Mouse (Mus musculus): ENCODE measurements around the gene Hist1h2bf. TPM values are rescaled to one million over a fixed set of nuclear protein-coding genes. Genes with fewer than 3 reads are reported as not detected.
"Not testable (repeated sequence)": the region's sequence is repeated elsewhere in the genome, so short reads cannot be mapped to it uniquely, and the experiment has no call there.

Hist1h2bf gene
- polyA plus RNA-seq, 1 experiment from 2014 or later: 6.7 TPM

GRCm38 (mm10) chr13:23542225-23542980 is 31.6 kb downstream of the Hist1h2bf start:
- peak overlapping the region; percentile 68 for H3K9ac ChIP-seq (ENCODE audit: low read depth, low read length)
- not testable (repeated sequence) for H3K9me3 ChIP-seq (ENCODE audit: control insufficient read depth, low read length); H3K27me3 ChIP-seq (ENCODE audit: control insufficient read depth, insufficient read depth, low read length); H3K36me3 ChIP-seq (ENCODE audit: control insufficient read depth, insufficient read depth, low read length); H3K4me1 ChIP-seq (ENCODE audit: control insufficient read depth, insufficient read depth, low read length); ATAC-seq (ENCODE audit: low FRiP score, low TSS enrichment)
- H3K4me3 ChIP-seq (ENCODE audit: low read length): peak overlapping the region; percentile 44
- peak overlapping the region; percentile 76 for H3K4me2 ChIP-seq (replicated peaks; ENCODE audit: low read depth, low read length)
- peak overlapping the region; percentile 88 for H3K27ac ChIP-seq (ENCODE audit: low read depth, low read length)
- WGBS: 11% methylated on average over 3 of the region's 3 CpGs

- WGBS: 90% methylated on average over 3 of the region's 3 CpGs
- H3K4me1 ChIP-seq (ENCODE audit: control insufficient read depth, insufficient read depth, low read length): peaks cover 5% of the 10 kb centered on the region
- H3K9me3 ChIP-seq (ENCODE audit: control insufficient read depth, low read length): no peaks in the 10 kb centered on the region
- no peak overlapping the region for H3K4me3 ChIP-seq (ENCODE audit: low read length)
- H3K9ac ChIP-seq (ENCODE audit: low read depth, low read length): no peak overlapping the region
- H3K27ac ChIP-seq (ENCODE audit: low read depth, low read length): no peak overlapping the region
- ATAC-seq (ENCODE audit: low FRiP score, low TSS enrichment): no peak
- no peaks in the 10 kb centered on the region for H3K36me3 ChIP-seq (ENCODE audit: control insufficient read depth, insufficient read depth, low read length)
- H3K27me3 ChIP-seq (ENCODE audit: control insufficient read depth, insufficient read depth, low read length): no peaks in the 10 kb centered on the region
- H3K4me2 ChIP-seq (replicated peaks; ENCODE audit: low read depth, low read length): no peak overlapping the region
Observed at GRCm38 (mm10) chr13:23541497-23541896, 32.5 kb downstream of the Hist1h2bf start.

GRCm38 (mm10) chr13:23539821-23540220 is 34.2 kb downstream of the Hist1h2bf start:
- H3K9me3 ChIP-seq (ENCODE audit: control insufficient read depth, low read length); H3K4me2 ChIP-seq (replicated peaks; ENCODE audit: low read depth, low read length); H3K27me3 ChIP-seq (ENCODE audit: control insufficient read depth, insufficient read depth, low read length); ATAC-seq (ENCODE audit: low FRiP score, low TSS enrichment); H3K4me3 ChIP-seq (ENCODE audit: low read length); H3K4me1 ChIP-seq (ENCODE audit: control insufficient read depth, insufficient read depth, low read length); H3K36me3 ChIP-seq (ENCODE audit: control insufficient read depth, insufficient read depth, low read length); H3K9ac ChIP-seq (ENCODE audit: low read depth, low read length); H3K27ac ChIP-seq (ENCODE audit: low read depth, low read length): not testable (repeated sequence)
- WGBS: 68% methylated on average over 1 of the region's 1 CpGs

- no peak overlapping the region for H3K4me2 ChIP-seq (replicated peaks; ENCODE audit: low read depth, low read length)
- peaks cover 10% of the 10 kb centered on the region for H3K4me1 ChIP-seq (ENCODE audit: control insufficient read depth, insufficient read depth, low read length)
- WGBS: 72% methylated on average over 5 of the region's 5 CpGs
- no peaks in the 10 kb centered on the region for H3K27me3 ChIP-seq (ENCODE audit: control insufficient read depth, insufficient read depth, low read length)
- no peak overlapping the region for H3K4me3 ChIP-seq (ENCODE audit: low read length)
- no peaks in the 10 kb centered on the region for H3K36me3 ChIP-seq (ENCODE audit: control insufficient read depth, insufficient read depth, low read length)
- no peak overlapping the region for H3K27ac ChIP-seq (ENCODE audit: low read depth, low read length)
- no peak for ATAC-seq (ENCODE audit: low FRiP score, low TSS enrichment)
- H3K9ac ChIP-seq (ENCODE audit: low read depth, low read length): no peak overlapping the region
- no peaks in the 10 kb centered on the region for H3K9me3 ChIP-seq (ENCODE audit: control insufficient read depth, low read length)
Observed at GRCm38 (mm10) chr13:23538249-23538648, 35.7 kb downstream of the Hist1h2bf start.

- WGBS: 68% methylated on average over 3 of the region's 3 CpGs
- ATAC-seq (ENCODE audit: low FRiP score, low TSS enrichment): no peak
- Histone ChIP-seq H3K4me1 (ENCODE audit: control insufficient read depth, insufficient read depth, low read length) (peaks cover 16% of the 10 kb centered on the region), H3K36me3 (ENCODE audit: control insufficient read depth, insufficient read depth, low read length) (no peaks in the 10 kb centered on the region), H3K27ac (ENCODE audit: low read depth, low read length) (no peak overlapping the region), H3K9ac (ENCODE audit: low read depth, low read length) (peak overlapping the region; percentile 89; the same call in 1 of the 2 replicates), H3K27me3 (ENCODE audit: control insufficient read depth, insufficient read depth, low read length) (no peaks in the 10 kb centered on the region), H3K4me2 (replicated peaks; ENCODE audit: low read depth, low read length) (peak overlapping the region; percentile 69), H3K4me3 (ENCODE audit: low read length) (peak overlapping the region; percentile 62), H3K9me3 (ENCODE audit: control insufficient read depth, low read length) (no peaks in the 10 kb centered on the region)
Observed at GRCm38 (mm10) chr13:23537006-23537710, 36.8 kb downstream of the Hist1h2bf start.

- H3K4me3 ChIP-seq (ENCODE audit: low read length): peak overlapping the region; percentile 62
- peak overlapping the region; percentile 69 for H3K4me2 ChIP-seq (replicated peaks; ENCODE audit: low read depth, low read length)
- H3K9ac ChIP-seq (ENCODE audit: low read depth, low read length): peak overlapping the region; percentile 89
- H3K27ac ChIP-seq (ENCODE audit: low read depth, low read length): peak overlapping the region; percentile 99
- H3K36me3 ChIP-seq (ENCODE audit: control insufficient read depth, insufficient read depth, low read length): no peaks in the 10 kb centered on the region
- no peaks in the 10 kb centered on the region for H3K9me3 ChIP-seq (ENCODE audit: control insufficient read depth, low read length)
- peaks cover 16% of the 10 kb centered on the region for H3K4me1 ChIP-seq (ENCODE audit: control insufficient read depth, insufficient read depth, low read length)
- H3K27me3 ChIP-seq (ENCODE audit: control insufficient read depth, insufficient read depth, low read length): no peaks in the 10 kb centered on the region
- WGBS: 17% methylated on average over 7 of the region's 7 CpGs
- no peak for ATAC-seq (ENCODE audit: low FRiP score, low TSS enrichment)
Observed at GRCm38 (mm10) chr13:23536076-23536822, 37.7 kb downstream of the Hist1h2bf start.

- H3K36me3 ChIP-seq (ENCODE audit: control insufficient read depth, insufficient read depth, low read length): not testable (repeated sequence)
- WGBS: under 1% methylated on average over 44 of the region's 62 CpGs
Observed at GRCm38 (mm10) chr13:23535137-23536075, 38.6 kb downstream of the Hist1h2bf start, which contains the start of gene Hist1h3g. Gene Hist1h3g (plus strand): TSS chr13:23535422.

More at GRCm38 (mm10) chr13:23535137-23536075, 38.6 kb downstream of the Hist1h2bf start, which contains the start of gene Hist1h3g:
- peak within 1 kb of the TSS; percentile 69 for H3K4me2 ChIP-seq (replicated peaks; ENCODE audit: low read depth, low read length)
- peak within 1 kb of the TSS; percentile 62 for H3K4me3 ChIP-seq (ENCODE audit: low read length)
- not testable (repeated sequence) for H3K9me3 ChIP-seq (ENCODE audit: control insufficient read depth, low read length); H3K27me3 ChIP-seq (ENCODE audit: control insufficient read depth, insufficient read depth, low read length)
- H3K4me1 ChIP-seq (ENCODE audit: control insufficient read depth, insufficient read depth, low read length): peaks cover 16% of the 10 kb centered on the region
- peak; percentile 93 for ATAC-seq (ENCODE audit: low FRiP score, low TSS enrichment)
- H3K27ac ChIP-seq (ENCODE audit: low read depth, low read length): peak within 1 kb of the TSS; percentile 99
- peak within 1 kb of the TSS; percentile 89 for H3K9ac ChIP-seq (ENCODE audit: low read depth, low read length)
